Mouse (Mus musculus) testis, postnatal 14 days (tissue): Measurements from ENCODE around the gene Supt3.

ENCODE experiments used
- DNase-seq: peaks from one replicate; pipeline ENCODE4 v3.0.0; 2021; ENCODE audit warnings: low spot score

The Supt3 gene

DNA sequence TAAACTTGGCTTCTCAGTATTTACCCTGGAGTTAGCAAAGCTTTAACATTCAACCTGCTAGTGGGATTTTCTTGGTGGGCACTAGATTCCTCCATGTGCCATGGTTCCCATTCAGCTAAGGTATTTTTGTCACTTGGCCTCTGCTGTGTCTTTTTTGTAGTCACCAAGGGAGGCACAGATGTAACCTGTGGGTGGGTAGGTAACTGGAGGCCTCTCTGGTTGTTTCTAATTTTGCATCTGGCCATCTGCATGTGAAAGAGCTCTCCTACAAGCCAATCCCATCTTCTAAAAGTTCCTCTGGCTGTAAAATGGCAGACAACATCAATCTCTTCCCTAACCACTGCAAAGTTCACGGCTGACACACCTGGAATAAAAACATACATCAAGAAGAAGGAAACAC lies 190.2 kb downstream of the Supt3 start:
- DNase-seq, result no peak

DNA sequence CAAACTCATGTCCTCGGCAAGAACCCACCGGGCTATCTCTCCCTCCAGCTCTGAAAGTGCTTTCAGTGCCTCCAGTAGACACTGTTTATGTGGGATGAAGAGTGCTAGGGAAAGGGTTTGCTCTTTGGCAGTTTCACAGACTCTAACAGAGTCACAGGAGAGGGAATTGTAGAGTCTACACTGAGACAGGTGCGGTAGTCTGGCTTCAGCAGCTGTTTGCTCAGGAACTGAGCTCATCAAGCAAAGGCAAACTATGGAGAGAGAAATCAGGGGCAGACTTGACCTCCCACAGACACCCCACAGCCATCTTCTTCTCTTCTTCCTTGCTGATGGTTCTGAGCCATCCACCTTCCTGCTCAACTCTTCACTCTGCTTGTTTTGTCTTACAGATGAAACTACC lies 193.3 kb downstream of the Supt3 start:
- DNase-seq, result no peak

DNA sequence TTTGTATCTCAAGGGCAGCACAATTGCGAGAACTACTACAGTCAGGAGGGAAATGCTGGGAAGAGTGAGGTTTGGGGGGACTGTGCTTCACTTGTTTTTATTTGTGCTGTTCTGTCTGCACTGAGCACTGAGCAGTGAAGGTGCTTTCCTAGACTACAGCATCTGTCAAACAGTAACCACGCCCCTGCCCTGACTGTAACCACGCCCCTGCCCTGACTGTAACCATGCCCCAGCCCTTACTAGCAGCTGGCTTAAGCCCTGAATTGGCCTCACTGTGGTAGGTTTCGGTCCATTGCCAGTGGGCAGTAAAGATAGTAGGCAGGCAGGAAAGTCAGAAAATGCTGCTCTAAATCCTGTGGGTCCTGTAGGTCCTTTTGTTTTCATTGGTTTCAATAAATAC lies 196.5 kb downstream of the Supt3 start:
- no peak for DNase-seq

DNA sequence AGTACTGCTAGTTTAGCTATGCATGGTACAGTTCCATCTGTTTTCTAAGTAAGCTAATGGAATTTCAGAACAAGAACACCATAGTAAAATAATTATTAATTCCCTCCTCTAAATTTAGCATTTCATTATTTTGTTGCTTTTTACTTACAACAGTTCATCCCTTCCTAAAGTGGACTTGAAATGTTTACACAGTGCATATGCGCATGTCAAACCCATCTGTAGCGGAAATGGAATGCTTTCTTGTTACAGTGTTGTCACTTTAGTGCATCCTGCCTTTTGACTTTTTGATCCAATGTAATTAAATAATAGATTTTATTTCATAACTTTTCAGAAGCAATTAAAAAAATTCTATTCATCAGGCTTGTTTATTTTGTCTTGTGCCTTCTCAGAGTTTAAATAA lies 200.7 kb downstream of the Supt3 start:
- no peak for DNase-seq

DNA sequence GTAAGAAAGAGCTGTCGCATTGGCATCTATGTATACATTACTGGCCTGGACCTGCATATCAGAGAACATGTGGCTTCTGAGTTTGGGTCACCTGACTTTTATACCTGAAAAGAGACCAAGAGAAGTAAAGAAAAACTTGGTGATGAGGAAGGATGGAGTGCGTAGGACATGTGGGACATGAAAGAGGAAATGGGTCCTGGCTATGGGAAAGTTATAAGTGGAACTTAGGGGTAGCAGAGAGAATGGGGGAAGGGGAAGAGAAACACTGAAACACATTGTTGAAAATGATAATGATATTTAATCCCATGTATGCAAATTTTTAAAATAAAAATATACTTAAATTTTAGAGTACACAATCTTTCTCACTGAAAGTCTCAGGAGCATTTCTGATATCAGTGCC lies 211.0 kb downstream of the Supt3 start:
- no peak for DNase-seq

DNA sequence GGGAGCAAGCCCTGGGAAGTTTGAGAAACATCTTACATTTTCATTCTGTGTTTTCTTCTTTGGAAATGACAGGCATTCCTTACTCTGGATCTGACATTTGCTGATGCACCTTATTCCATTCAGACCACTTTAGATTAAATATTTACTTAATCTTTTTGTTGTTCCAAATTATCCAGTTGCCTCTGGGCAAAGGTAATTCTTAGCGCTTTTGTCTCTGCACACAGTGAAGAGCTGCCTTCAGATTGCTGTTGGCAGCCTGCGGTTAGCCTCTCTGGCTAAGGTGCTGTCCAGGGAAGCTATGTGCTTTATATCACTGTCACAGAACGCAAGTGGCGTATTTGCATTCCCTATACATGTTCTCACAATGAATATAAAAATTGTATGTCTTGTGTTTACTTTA lies 226.4 kb downstream of the Supt3 start:
- no peak for DNase-seq

DNA sequence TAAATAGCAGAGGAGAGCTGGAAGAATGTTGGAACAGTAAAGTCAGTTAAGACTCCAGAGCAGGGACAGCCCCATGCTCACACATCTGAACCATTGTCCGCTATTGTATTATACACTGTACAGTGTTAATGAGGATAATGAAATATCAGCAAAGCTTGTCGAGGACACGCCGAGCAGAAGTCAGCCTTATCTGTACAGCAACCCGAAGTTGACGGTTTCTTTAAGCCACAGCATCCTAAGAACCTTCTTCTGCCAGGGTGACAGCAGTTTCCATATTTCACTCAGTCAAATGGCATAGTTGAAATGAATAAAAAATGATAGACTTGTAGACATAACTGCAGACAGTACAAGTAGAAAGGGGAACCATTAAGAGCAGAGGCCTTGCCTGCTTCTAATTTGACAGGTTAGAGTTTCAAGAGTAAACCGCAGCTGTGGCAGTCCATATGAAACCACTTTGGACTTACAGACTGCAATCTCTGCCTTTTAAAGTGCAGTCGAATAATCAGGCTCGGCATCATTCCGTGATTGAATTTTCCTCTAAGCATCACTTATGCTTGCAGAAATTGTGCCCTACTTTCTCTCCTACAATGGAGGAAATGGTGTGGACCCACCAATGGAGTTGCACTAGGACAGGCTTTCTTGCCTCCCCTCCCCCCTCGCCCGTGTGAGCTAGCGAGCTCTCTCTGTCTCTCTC lies 227.7 kb downstream of the Supt3 start:
- DNase-seq, result no peak

DNA sequence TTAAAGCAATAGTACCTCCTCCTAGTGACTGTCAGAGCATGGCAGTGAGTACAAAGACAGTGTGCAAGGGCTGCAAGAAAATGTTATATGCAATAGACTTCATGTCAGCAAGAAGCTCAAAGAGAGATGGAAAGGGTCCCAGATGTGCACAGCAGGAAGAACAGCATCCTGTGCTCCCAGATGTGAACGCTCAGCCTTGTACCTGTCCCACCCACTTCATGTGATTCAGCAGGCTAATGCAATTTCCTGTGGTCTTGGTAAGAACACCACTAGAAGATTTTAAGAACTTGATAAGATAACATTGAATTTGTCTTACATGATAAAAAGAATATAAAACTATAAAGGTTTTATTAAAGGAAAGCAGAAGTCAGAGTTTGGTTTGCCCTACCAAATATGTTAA lies 230.5 kb downstream of the Supt3 start:
- DNase-seq, result no peak

DNA sequence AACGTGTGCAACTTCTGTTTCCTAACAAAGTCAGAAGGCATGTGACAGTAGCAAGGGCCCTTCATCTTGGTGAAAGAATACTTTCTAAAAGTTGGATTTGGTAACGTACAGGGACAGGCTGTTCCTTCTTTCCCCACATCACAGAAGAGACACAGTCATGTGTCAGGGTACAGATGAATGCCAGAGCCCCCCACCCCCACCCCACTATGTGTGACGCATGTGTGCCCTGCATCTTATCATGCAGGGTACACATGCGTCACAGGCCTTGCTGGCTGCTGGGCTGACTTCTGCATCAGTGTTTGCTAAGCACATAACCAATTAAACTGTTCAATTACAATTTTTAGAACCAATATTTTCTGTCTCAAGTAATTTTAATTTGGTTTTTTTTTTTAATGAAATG lies 231.7 kb downstream of the Supt3 start:
- DNase-seq, result no peak

DNA sequence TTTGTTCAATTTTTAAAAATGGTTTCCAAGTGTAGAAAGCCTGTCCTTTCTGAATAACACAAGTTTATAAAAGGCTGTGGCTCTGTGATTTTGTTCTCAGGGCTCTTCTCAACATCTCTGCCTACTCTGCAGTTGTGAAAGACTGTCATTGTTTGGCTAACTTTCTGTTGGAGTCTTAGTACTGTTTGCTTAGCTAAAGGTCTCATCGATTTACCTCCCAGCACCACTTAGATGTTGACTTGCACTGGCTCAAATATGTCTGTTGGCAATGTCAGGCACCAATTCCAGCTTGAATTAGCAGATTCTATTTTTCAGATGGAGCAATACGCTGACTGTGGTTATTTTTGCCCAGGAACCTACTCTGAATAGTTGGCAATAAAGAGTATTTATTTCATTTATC lies 233.5 kb downstream of the Supt3 start:
- DNase-seq, result no peak

DNA sequence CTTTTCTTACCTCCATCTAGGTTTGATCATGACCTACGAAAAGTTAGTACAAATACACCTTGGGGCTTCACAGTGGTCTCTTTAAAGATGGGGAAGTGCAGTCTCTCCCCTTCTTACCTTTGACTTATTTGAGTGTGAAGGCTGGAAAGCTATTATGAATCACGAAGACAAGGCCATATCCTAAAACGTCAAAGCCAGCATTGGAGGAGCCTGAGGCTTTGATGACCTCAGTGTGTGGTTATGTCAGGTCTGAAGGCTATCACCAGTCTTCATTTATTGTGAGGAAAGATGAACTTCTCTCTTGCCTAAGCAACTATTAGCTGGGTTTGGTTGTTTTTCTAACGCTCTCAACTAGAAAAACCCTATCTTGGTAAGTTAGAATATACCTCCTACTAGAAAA lies 239.8 kb downstream of the Supt3 start:
- DNase-seq, result no peak

DNA sequence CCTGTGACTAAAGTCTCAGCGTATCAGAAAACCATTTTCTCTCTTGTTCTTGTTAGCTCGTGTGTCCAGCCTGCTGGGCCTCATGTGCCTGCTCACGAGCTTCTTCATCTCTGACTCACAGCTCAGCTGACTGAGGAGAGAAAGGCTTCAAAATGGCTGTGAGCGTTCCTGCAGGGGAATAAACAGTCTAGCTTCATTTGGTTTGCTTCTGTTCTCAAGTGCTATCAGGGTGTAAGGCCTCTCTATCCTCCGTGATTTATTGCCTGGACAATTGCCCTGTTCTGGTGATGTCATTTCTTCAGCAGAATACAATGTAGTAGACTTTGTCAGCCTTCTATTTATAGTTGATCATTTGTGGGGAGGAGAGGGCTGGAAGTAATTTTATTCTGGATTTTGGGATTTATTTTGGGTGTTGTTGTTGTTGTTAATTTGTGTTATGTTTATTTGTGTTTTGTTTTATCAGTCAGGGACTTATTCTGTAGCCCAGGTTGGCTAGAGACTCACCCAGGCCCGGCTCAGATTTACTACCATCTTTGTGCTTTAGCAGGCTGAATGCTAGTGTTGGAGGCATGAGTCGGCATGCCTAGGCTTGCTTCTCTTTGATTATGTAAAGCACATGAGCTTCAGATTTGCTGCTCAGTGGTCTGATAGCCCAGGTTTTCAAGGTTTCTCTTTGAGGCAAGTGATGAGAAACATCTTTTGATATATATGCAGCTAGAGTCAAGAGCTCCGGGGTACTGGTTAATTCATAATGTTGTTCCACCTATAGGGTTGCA lies 243.4 kb downstream of the Supt3 start:
- no peak for DNase-seq

DNA sequence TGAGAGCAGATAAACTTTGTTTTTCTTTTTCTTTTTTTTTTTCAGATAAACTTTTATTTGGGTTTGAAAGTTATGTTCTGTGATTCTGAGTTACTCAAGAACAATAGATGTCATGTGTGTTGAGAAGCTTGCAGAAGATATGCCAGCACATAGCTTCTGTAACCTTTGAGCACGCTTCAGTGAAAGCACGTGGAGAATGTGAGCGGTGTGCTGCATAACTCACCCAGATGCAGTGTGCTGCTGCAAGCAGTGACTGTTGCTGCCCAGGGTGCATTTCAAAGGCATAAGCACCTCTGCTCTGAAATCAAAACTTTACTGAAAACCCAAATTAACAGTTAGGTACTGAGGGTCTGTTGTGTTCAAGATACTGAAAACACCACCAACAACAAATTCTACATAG lies 251.5 kb downstream of the Supt3 start:
- DNase-seq, result no peak

DNA sequence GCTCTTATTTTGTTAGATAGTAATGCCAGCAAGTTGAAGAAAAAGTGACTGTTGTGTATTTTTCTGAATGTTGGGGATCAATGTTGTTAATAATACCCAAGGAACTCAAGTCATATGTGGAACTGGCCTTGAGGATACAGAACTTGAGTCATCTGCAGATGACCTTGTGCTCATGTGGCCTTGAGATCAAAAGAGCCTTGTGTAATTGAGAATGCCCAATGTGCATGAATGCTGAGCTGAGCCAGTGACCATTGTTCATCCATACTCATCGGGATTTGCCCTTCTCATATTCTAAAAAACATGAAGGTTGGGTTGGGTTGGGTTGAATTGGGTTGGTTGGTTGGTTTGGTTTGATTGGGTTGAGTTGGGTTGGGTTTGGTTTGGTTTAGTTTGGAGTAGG lies 252.2 kb downstream of the Supt3 start:
- DNase-seq, result no peak

DNA sequence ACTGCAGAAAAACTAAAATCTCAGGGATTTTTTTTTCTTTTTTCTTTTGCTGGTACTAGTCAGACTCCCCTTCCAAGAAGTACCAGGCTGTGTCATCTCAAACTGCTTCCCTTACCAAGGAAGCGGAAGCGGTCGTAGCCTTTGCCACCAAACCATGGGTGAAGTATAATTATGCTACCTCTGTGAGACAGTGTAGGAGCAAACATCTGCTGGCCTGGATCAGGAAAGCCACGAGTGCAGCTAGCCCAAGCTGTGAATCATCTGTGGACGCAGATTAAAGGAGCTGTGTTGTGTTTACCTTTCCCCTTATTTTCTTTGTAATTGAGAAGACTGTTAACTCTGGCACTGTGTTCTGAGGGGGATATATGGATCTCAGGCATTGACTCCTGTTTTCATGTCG lies 255.3 kb downstream of the Supt3 start:
- DNase-seq, result no peak

DNA sequence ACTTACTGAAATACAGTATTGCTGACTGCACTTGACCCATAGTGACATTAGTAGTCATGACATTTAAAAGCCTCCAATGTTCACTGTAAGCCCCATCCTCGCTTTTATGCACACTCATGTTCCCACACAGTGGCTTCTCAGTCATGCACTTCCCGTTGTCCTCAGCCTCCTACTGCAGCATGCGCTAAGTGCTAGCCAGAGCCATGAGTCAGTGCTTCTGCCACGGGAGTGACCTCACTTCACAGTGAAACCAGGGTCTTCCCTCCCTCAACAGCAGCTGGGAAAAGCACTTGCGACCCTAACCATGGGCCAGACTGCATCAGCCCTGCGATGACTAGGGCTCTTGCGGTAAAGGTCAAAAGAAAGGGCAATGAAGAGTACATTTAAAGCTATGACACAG lies 256.7 kb downstream of the Supt3 start:
- no peak for DNase-seq

DNA sequence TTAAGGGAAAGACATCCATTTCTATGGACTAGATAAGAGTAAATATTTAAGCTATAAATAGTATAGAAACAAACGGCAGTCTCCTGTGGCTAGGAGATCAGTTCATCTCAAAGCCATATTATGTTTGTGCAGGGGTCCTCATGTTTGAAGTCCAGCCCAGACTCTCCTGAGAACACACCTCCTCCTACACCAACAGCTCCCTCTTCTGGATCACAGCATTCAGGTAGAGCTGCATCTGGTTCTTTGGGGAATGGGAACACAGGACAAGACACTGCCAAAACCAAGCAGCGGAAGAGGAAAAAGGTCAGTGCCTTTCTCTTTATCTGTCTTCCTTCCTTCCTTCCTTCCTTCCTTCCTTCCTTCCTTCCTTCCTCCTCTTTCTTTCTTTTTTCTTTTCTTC lies 264.1 kb downstream of the Supt3 start:
- DNase-seq, result no peak

DNA sequence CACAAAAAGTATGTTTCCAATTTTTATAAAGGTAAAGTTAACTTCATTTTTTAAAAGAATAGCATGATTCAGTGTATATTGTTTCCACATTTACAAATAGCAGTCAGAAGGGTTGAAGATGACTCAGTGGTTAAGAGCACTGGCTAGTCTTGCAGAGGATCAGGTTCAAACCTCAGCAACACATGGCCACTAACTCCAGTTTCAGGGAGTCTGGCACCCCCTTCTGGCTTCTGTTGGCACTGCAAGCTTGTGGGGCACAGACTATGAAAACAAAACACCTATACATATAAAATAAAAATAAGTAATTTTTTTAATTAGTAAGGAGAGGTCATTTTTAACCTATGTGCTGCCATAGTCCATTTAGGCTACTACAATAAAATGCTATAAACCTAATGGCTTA lies 268.9 kb downstream of the Supt3 start:
- DNase-seq, result no peak

DNA sequence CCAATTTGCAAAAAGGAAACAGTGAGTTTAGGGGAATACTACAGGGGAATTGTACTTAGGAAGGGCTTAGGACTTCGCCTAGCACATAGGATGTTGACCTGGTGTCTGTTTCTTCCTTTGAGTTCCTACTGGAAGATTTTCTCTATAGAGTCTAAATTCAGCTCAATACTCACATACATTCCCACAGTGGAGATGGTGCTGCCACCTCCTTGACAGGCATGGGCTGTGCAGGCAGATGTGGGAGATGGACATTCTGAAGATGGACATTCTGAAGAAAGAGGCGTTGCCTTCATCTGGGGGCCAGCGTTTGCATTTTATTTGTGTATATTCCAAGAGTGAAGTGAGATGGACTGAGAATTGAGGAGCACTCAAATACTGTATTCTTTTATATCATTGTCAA lies 269.6 kb downstream of the Supt3 start:
- no peak for DNase-seq

DNA sequence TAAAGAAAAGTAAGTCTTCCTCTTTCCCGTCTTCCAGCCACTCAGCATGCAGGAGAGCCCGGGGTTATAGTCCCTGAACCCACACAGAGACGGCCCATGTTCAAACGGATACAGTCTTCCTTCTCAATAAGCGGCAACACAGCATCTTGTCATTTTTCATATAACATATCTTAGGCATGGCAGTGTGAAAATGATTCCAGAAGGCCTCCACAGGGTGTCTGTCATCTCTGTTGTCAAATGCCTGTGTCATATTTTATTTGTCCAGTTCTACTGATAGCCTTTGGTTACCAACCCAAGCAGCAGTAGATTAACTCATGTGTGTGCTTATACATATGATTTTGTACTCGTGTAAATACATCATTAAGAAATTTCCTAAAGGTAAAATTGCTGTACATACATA lies 270.3 kb downstream of the Supt3 start:
- no peak for DNase-seq

DNA sequence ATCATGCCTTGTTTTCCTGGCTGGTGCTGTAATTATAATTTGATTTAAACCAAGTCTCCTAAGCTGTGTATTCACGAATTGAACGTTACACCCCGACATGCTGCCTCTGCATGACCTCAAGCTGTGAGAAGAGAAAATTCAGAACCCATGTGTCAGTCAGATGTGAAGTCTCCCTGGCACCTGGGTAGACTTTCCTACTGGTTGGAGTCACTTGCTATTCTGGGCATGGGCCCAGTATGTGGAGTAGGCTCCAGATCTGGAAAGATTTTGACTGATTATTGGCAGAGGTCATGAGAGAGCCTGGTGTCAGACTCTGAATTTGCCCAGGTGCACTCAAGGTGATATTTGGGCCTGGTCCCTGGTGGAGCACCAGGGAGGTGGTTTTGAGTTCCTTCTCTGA lies 275.0 kb downstream of the Supt3 start:
- DNase-seq, result no peak

DNA sequence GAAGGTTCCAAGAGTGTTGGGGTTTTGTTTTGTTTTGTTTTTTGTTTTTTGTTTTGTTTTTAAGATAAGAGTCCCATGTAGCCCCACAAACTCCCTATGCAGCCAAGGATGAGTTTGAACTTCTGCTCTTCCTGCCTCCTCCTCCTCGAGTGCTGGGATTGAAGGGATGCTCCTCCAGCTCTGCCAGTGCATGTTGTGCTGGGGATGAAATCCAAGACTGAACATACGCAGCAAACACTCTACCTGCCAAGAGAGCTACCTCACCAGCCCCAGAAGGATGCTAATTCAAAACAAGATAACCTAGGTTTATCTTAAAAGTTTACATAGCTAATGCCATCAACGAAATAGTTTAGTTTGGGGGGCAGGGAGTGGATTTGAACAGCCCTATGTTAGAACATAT lies 276.4 kb downstream of the Supt3 start:
- DNase-seq, result no peak

DNA sequence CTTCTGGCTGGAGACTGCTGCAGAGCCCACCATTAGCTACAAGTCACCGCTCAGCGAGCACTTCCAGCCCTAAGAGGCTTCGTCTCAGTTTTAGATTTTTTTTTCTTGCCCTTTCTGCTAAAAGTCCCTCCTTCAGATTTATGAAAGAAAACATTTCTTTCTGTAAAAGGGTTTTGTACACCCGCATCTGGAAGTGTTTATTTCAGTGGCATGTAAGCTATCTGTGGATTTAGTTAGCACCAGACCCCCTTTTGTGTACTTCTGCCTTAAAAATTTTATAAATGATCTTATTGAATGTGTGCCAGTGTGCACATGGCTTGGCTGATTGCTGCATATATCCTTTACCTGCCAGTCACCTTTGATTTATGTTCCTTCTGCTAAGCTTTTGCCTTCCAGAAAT lies 277.6 kb downstream of the Supt3 start:
- no peak for DNase-seq

DNA sequence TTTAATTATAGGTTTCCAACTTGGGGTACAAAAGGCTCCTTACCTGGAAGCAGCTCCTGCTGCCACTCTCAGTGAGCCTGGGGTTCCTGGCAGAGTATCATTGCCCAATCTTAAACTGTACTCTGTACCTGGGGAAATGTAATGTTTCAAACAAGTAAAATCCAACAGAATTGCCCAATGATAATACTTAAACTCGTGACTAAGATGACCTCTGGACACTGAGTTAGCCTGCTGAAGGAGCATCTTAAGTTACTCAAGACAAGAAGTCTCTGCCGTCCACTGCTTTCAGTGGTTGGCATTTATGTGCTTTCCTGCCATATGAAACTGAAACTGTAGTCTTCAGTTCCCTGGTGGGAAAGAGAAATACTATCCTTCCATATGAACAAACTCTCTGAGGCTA lies 279.9 kb downstream of the Supt3 start:
- no peak for DNase-seq
